In genomic region chr10:94231025-94231424, GRCm38 (mm10) we compare ENCODE assay signal across 13 mouse cellular contexts. TPM values are rescaled to one million over a fixed set of nuclear protein-coding genes. Genes with fewer than 3 reads are reported as not detected.
DNase-seq lines count a peak whose midpoint lies in the region; ATAC-seq lines count a peak whose summit lies in the region.
"Had no signal": no experiment of that assay in that cellular context is flagged by ENCODE, and none has a peak within 500 bp of the region (broad histone marks: within the 10 kb centered on the region; RNA-seq: fewer than 3 reads in every experiment).

No protein-coding gene starts in this region.

- H3K27ac ChIP-seq in forebrain, embryonic 15.5 days (replicated peaks), result peak overlapping the region; percentile 59
- peak overlapping the region; percentile 80 for H3K27ac ChIP-seq in hindbrain, embryonic 16.5 days (ENCODE audit: low read depth, low read length)
- peak overlapping the region; percentile 85 for H3K27ac ChIP-seq in midbrain, embryonic 16.5 days (ENCODE audit: low read length)
- H3K27ac ChIP-seq: intestine, embryonic 15.5 days; liver, embryonic 15.5 days had no signal

- 76% methylated on average over 6 of the region's 6 CpGs for WGBS in forebrain, embryonic 15.5 days
- WGBS in hindbrain, embryonic 16.5 days, result 40% methylated on average over 6 of the region's 6 CpGs
- 44% methylated on average over 6 of the region's 6 CpGs for WGBS in midbrain, embryonic 16.5 days

- H3K9me3 ChIP-seq in forebrain, embryonic 15.5 days, result no peaks in the 10 kb centered on the region
- H3K9me3 ChIP-seq in hindbrain, embryonic 16.5 days (ENCODE audit: control insufficient read depth, low read length), result no peaks in the 10 kb centered on the region
- no peaks in the 10 kb centered on the region for H3K9me3 ChIP-seq in midbrain, embryonic 16.5 days (replicated peaks; ENCODE audit: control insufficient read depth, low read length, poor library complexity, severe bottlenecking)
- H3K9me3 ChIP-seq: heart, embryonic 12.5 days; intestine, embryonic 15.5 days; liver, embryonic 15.5 days had no signal

- H3K4me1 ChIP-seq in forebrain, embryonic 15.5 days, result peaks cover 13% of the 10 kb centered on the region
- H3K4me1 ChIP-seq in hindbrain, embryonic 16.5 days (ENCODE audit: control insufficient read depth, insufficient read depth, low read depth, low read length), result peaks cover 14% of the 10 kb centered on the region
- H3K4me1 ChIP-seq in midbrain, embryonic 16.5 days (ENCODE audit: control insufficient read depth, insufficient read depth, low read length), result peaks cover 14% of the 10 kb centered on the region
- H3K4me1 ChIP-seq: intestine, embryonic 15.5 days; liver, embryonic 15.5 days had no signal

- no peaks in the 10 kb centered on the region for H3K27me3 ChIP-seq in forebrain, embryonic 15.5 days
- no peaks in the 10 kb centered on the region for H3K27me3 ChIP-seq in hindbrain, embryonic 16.5 days (replicated peaks; ENCODE audit: control insufficient read depth, insufficient read depth, low read length)
- H3K27me3 ChIP-seq in midbrain, embryonic 16.5 days (ENCODE audit: control insufficient read depth, insufficient read depth, low read depth, low read length), result no peaks in the 10 kb centered on the region
- H3K27me3 ChIP-seq: heart, embryonic 12.5 days; intestine, embryonic 15.5 days had no signal

- peak; percentile 14 for DNase-seq in embryo, embryonic 10.5 days (ENCODE audit: low spot score)
- no peak for DNase-seq in embryo, embryonic 9.5 days (ENCODE audit: extremely low spot score)
- DNase-seq in left cerebral cortex, adult 18-20 months (ENCODE audit: low spot score in 2 of 2), result no peak
- no peak for DNase-seq in frontal cortex, postnatal 36 days (ENCODE audit: low spot score in 2 of 2)
- DNase-seq in spleen, postnatal 14 days (ENCODE audit: low spot score in 2 of 2), result no peak

- H3K4me2 ChIP-seq in forebrain, embryonic 15.5 days (replicated peaks), result peak overlapping the region; percentile 39; the same call in 1 of the 2 replicates
- H3K4me2 ChIP-seq in hindbrain, embryonic 16.5 days (ENCODE audit: low read length), result peak overlapping the region; percentile 53
- H3K4me2 ChIP-seq in midbrain, embryonic 16.5 days (ENCODE audit: low read length), result peak overlapping the region; percentile 46
- H3K4me2 ChIP-seq: heart, embryonic 12.5 days; intestine, embryonic 15.5 days; liver, embryonic 15.5 days had no signal

- ATAC-seq in forebrain, embryonic 15.5 days (replicated peaks), result no peak
- ATAC-seq in hindbrain, embryonic 16.5 days, result peak; percentile 46
- ATAC-seq in midbrain, embryonic 16.5 days, result 0 out of 2 replicates have a peak, but pooled peaks have one; percentile 59
- ATAC-seq: intestine, embryonic 15.5 days; lung, postnatal 0 days had no signal

- H3K4me3 ChIP-seq in forebrain, embryonic 15.5 days, result no peak overlapping the region
- H3K4me3 ChIP-seq in hindbrain, embryonic 16.5 days (ENCODE audit: low read length), result no peak overlapping the region
- H3K4me3 ChIP-seq in midbrain, embryonic 16.5 days (ENCODE audit: low read depth, low read length), result no peak overlapping the region
- H3K4me3 ChIP-seq: erythroblast, embryonic 14.5 days; heart, embryonic 12.5 days; intestine, embryonic 15.5 days; liver, embryonic 15.5 days had no signal

- no peak overlapping the region for H3K9ac ChIP-seq in forebrain, embryonic 15.5 days (replicated peaks)
- peak overlapping the region; percentile 23; the same call in 1 of the 2 replicates for H3K9ac ChIP-seq in hindbrain, embryonic 16.5 days (ENCODE audit: low read depth, low read length)
- no peak overlapping the region for H3K9ac ChIP-seq in midbrain, embryonic 16.5 days (ENCODE audit: low read depth, low read length)
- H3K9ac ChIP-seq: heart, embryonic 12.5 days; intestine, embryonic 15.5 days; liver, embryonic 15.5 days had no signal

- H3K36me3 ChIP-seq in forebrain, embryonic 15.5 days, result no peaks in the 10 kb centered on the region
- H3K36me3 ChIP-seq in hindbrain, embryonic 16.5 days (ENCODE audit: control insufficient read depth, insufficient read depth, low read length), result no peaks in the 10 kb centered on the region
- no peaks in the 10 kb centered on the region for H3K36me3 ChIP-seq in midbrain, embryonic 16.5 days (ENCODE audit: control insufficient read depth, insufficient read depth, low read length)
- H3K36me3 ChIP-seq: heart, embryonic 12.5 days; intestine, embryonic 15.5 days; liver, embryonic 15.5 days had no signal

RNA-seq across cellular contexts. Expression of gene Ndufa12, which starts 32.5 kb away (rescaled TPM):
- polyA plus RNA-seq in forebrain, embryonic 15.5 days (2015; fragmentation: Nextera tagmentation; extraction: Ambion mirVana), result 292 and 335 TPM in 2 replicates
- 345 and 380 TPM in 2 replicates for polyA plus RNA-seq in hindbrain, embryonic 16.5 days (2015; fragmentation: Nextera tagmentation; extraction: Ambion mirVana)
- 291 and 304 TPM in 2 replicates for polyA plus RNA-seq in midbrain, embryonic 16.5 days (2015; fragmentation: Nextera tagmentation; extraction: Ambion mirVana)
- total RNA-seq in left cerebral cortex, adult 18-20 months (2021), result 100 to 1,000 TPM; 249 to 266 TPM
